Mouse (Mus musculus) liver, postnatal 0 days (tissue): ENCODE data around the gene Sprtn.

Experiments
- CTCF ChIP-seq: sonication (generic); IDR thresholded peaks from 2 replicates; pipeline ENCODE4 v1.5.1; 2016; ENCODE audit warnings: antibody characterized with exemption, low read depth
- EP300 ChIP-seq: IDR thresholded peaks from 2 replicates; pipeline ENCODE4 v1.6.1; 2016; ENCODE audit warnings: antibody characterized with exemption, low read depth, mild to moderate bottlenecking

DNA sequence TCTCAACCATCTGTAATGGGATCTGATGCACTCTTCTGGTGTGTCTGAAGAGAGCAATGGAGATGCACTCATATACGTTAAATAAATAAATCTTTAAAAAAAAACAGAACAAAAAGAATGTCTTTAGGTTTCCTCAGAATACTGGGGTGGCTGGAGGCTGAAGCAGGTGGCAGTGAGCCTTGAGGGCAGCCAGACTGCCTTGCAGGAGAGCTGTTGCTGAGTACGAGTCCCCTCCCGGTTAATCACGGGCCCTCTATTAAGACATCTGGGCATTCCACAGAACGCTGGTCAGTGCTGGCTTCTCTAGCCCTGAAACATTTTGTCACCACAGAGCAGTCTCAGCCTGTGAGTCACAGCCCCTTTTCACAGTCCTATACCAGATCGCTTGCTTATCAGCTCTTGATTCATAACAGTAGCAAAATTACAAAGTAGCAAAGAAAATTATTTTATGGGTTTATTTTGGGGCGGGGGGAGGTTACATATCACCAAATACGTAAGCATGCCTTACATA, 56.9 kb downstream of the Sprtn start:
- TF ChIP-seq CTCF: no peak
- no peak for TF ChIP-seq EP300
